Mouse (Mus musculus) myocyte (in vitro differentiated cells): ENCODE results near the gene Plxdc2.

Source experiments
- CEBPB ChIP-seq: IDR thresholded peaks from 2 replicates; pipeline ENCODE4 v1.6.1; 2011; ENCODE audit warnings: mild to moderate bottlenecking, moderate library complexity; ENCODE audit not compliant: poor library complexity, insufficient read depth, severe bottlenecking
- MAX ChIP-seq: IDR thresholded peaks from one replicate; pipeline ENCODE4 v1.6.1; 2011; ENCODE audit warnings: low read depth, mild to moderate bottlenecking, control low read depth
- MYOG ChIP-seq, 3 experiments: IDR thresholded peaks; one replicate each; pipeline ENCODE4 v1.6.1; 2011; ENCODE audit warnings: control low read depth in 2 of 3, low read depth in 2 of 3, mild to moderate bottlenecking in 2 of 3; ENCODE audit not compliant: insufficient read length in 2 of 3, control insufficient read depth in 1 of 3, insufficient read depth in 1 of 3
- POLR2A ChIP-seq: IDR thresholded peaks from one replicate; pipeline ENCODE4 v1.6.1; 2011; ENCODE audit warnings: low read depth, mild to moderate bottlenecking, control low read depth, moderate library complexity; ENCODE audit not compliant: insufficient read length
- TCF12 ChIP-seq: IDR thresholded peaks from one replicate; pipeline ENCODE4 v1.6.1; 2011; ENCODE audit warnings: mild to moderate bottlenecking, control low read depth; ENCODE audit not compliant: poor library complexity, insufficient read depth, severe bottlenecking

DNA sequence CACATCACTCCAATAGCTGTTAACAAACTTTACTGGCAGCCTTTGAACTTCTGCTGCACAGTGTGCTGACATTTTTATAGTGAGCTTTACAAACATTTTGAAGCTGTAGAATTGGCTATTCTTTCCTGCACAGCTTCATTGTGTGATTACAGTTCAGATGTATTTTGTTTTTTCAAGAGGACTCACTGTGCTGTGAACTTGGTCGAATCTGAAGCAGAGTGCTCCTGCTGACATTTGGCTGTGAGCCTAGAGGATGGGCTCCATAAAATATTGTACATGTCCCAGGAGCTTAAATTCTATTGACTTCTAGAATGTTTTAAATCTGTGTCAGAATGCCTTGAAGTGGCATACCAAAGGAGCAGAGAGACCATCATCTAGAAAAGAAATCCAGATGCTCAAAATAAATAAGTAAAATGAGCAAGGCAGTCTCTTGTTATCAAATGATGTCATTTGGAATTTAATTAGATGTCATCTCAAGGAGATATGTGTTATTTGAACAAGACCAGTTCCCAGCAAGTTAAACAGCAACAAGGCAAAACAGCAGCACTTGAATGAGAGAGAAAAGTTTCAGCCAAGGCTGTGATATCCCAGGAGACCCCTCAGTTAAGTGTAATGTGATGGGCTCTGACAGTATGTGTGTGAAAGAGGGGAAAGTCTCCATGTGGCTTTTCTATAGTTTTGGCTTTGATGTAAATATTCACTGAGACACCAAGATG is 417.5 kb downstream of the Plxdc2 start:
- TF ChIP-seq MAX (no peak), POLR2A (no peak), MYOG (IDR thresholded peaks at IDR 0.05; ENCODE audit: control insufficient read depth in 1 of 3, insufficient read depth in 1 of 3, insufficient read length in 2 of 3, low read depth in 2 of 3) (no peak), TCF12 (no peak), CEBPB (no peak)
